Mouse (Mus musculus): ENCODE measurements at regions not wholly inside any gene's neighbourhood (a gene's known extent, or its start where the extent isn't known, plus 50 kb on each side); places are given as distances from the start of the nearest gene placed in this dataset.

GRCm38 (mm10) chr7:73184208-73185070 is 190.9 kb upstream of the Rgma start:
- no peak for ATAC-seq (replicated peaks; ENCODE audit: poor library complexity, severe bottlenecking)

DNA sequence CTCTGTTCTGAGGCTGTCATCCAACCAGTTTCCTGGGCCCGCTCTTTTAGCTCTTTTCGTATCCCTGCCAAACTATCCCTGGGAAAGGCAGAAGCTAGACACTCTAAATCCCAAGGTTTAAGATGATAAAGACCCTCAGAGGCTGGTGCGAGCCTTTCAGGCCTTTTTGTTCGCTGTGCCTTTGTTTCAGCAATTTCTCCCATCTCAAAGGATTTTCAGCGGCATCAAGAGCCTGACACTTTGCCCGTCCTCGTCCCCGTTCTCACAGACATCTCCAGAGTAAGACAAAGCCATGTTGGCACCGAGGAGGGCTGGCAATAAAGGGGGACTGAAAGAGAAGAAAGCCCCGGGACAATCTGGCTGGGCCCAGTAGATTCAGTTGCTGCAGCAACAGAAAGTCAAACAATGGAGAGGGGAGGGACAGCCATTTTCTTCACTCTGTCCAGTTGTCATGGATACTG is 190.2 kb upstream of the Rgma start:
- ATAC-seq (replicated peaks; ENCODE audit: poor library complexity, severe bottlenecking) = no peak

DNA sequence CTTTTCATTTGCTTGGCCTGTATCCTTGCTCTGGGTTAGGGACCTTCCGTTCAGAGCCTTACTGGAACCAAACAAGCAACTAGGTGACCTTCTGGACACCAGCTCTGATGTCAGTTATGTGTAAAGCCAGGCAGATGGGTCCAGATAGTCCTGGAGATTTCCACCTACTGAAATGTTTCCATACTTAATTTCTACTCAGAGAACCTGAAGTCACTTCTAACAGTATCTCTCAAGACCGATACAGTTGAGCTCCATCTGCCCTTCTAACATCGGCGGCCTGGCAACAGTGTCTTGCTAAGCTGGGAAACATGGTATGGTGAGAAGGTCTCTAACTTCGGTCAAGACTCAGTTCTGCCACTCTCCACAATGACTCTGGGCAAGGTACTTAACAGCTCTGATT is 189.7 kb upstream of the Rgma start:
- no peak for ATAC-seq (replicated peaks; ENCODE audit: poor library complexity, severe bottlenecking)

DNA sequence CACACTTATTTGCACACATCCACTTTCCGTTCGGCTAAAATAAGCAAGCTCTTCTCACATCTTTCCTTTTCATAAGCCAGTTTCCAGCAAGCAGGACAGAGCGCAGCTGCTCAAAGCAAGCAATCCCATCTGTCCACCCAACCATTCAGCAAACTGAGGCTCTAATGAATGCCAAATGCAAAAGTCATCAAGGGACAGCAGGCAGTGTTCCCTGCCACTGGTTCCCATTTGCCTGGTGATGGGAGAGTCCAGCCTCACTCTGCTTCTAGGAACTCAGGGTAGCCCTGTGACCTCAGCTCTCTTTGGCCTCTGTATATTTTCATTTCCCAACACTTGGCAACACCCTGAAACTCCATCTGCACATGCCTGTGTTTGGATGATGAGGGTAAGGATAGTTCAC is 188.8 kb upstream of the Rgma start:
- ATAC-seq (replicated peaks; ENCODE audit: poor library complexity, severe bottlenecking) = no peak

GRCm38 (mm10) chr7:73191388-73192278 is 183.7 kb upstream of the Rgma start:
- ATAC-seq (replicated peaks; ENCODE audit: poor library complexity, severe bottlenecking) = no peak

DNA sequence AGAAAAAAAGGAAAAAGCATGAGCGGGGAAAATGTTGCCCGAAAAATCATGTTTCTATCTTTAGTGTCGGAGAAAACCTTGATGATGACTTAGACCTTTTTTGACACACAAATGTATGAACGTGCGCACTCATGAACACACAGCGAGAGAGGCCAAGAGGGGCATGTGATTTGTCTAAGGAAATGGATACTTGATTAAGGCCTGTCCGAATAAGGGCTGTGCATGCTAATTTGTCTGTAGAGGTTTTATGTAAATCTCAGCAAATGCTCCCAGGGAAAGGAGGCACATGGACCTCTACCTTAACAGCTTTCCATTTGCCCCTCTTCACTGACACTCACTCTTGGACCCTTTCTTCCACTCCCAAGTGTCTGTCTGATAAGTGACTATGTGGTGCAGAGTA is 182.5 kb upstream of the Rgma start:
- ATAC-seq (replicated peaks; ENCODE audit: poor library complexity, severe bottlenecking) = no peak

- ATAC-seq (replicated peaks; ENCODE audit: poor library complexity, severe bottlenecking) = no peak
These were observed 180.0 kb upstream of the Rgma start for GRCm38 (mm10) chr7:73195306-73195705.

DNA sequence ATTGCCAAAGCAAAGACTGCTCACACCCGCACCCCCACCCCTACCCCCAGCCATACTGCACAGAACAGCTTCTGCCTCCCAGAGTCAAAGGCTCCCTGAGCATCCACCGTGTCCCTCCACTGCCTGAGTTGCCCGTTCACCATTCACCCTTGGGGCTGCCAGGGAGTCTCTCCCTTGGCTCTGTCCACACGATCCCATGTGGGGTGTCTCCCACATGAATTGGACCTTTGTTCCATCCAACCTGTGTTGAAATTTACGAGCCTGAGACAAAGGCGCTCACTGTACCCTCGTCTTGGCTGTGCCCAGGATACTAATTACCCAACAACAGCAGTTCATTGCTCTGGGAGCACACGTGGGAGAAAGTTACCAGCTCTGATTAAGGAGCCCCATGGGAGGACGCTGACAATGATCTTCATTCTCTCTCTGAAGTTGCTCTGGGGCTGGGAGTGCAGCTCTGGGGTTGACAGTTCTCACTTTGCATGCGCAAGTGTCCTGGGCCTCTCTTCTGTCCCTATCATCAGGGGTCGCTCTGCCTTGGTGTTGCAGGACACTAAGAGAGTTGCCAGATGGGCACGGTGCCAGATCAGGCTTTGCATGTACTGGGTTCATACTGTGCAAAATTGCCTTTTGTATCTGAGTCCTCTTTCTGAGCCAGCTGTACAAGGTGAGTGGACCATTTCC is 178.3 kb upstream of the Rgma start:
- no peak for ATAC-seq (replicated peaks; ENCODE audit: poor library complexity, severe bottlenecking)

GRCm38 (mm10) chr7:73198069-73198468 is 177.2 kb upstream of the Rgma start:
- ATAC-seq (replicated peaks; ENCODE audit: poor library complexity, severe bottlenecking) = no peak

GRCm38 (mm10) chr7:73199967-73200366 is 175.3 kb upstream of the Rgma start:
- ATAC-seq (replicated peaks; ENCODE audit: poor library complexity, severe bottlenecking) = no peak

DNA sequence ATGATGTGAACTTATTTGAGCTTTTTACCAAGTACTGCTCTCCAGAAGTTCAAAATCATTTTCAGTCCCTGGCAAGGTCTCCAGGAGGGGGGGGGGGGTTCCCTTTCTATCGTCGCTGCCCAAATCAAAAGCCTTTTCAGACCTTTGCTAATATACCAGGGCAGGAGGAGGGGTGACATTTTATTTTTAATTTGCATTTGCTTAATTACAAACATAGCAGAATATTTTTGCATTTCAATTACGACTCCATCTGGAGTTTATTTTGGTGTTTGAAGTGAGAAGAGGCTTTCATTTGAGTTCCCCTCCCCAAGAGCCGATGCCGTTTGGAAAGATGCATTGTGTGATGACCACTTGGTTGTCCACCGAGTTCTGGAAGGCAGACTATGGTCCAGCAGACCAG is 174.0 kb upstream of the Rgma start:
- ATAC-seq (replicated peaks; ENCODE audit: poor library complexity, severe bottlenecking) = no peak

GRCm38 (mm10) chr7:73206922-73207811 is 168.1 kb upstream of the Rgma start:
- no peak for ATAC-seq (replicated peaks; ENCODE audit: poor library complexity, severe bottlenecking)

GRCm38 (mm10) chr7:73208479-73208816 is 166.9 kb upstream of the Rgma start:
- ATAC-seq (replicated peaks; ENCODE audit: poor library complexity, severe bottlenecking) = no peak

DNA sequence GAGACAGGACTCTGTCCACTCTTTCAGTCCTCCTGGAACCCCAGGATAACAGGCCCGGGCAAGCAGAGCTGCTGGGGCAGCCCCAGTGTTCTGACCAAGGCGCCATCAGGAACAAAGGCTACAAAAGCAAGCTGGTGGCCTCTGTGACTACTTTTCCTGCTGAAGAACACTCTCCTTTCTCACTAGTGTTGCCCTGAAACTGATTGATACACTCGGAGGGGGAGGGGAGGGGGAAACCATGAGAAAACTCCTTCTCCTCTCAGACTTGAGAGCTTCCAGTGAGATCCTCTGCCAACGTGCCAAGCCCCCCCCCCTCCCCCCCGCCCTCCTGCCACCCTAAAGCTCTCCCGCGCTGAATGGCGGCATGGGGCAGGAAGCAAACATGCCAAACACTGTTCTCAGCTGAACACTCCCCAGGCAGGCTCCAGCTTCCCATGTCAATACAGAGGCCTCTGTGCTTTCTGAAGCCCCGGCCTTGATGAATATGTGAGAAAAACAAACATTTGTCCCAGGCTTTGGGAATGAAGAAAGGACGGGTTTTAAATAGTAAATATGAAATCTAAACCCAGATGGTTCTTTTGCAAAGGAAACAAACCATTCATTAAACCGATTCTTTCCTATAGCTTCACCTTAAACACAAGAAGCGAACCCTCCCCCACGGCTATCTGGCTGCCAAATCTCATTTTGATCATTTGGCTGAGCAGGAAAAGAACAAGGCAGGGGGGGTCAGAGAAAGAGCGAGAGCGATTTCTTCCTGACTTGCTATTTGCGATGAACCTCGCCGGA is 166.3 kb upstream of the Rgma start:
- no peak for ATAC-seq (replicated peaks; ENCODE audit: poor library complexity, severe bottlenecking)

DNA sequence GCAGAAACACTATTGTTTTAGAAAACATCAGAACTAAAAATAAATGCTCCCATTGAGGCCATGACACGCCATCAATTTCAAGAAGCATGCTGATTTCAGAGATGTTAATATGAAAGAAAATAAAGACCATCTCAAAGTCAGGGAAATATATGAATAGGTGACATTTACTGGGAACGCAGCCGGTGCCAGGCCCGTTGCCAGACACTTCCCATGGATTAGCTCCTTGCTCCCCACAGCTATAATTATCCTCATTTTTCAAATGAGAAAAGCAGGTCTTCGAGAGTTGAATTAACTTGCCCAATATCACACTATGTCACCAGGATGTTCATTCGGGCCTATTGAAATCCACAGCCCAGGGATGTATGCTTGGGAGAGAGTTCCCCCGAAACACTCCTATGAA is 165.2 kb upstream of the Rgma start:
- ATAC-seq (replicated peaks; ENCODE audit: poor library complexity, severe bottlenecking) = no peak

GRCm38 (mm10) chr7:73222237-73222915 is 152.9 kb upstream of the Rgma start:
- no peak for ATAC-seq (replicated peaks; ENCODE audit: poor library complexity, severe bottlenecking)

- ATAC-seq (replicated peaks; ENCODE audit: poor library complexity, severe bottlenecking) = no peak
These were observed 152.3 kb upstream of the Rgma start for GRCm38 (mm10) chr7:73222929-73223512.

GRCm38 (mm10) chr7:73233539-73234158 is 141.7 kb upstream of the Rgma start:
- no peak for ATAC-seq (replicated peaks; ENCODE audit: poor library complexity, severe bottlenecking)
